Mouse (Mus musculus) retina, embryonic 14.5 days (tissue): Measurements from ENCODE around the gene Zfp821.

ENCODE experiments used
- DNase-seq: peaks from one replicate; pipeline ENCODE4 v3.0.0-alpha.2; 2015; ENCODE audit warnings: low spot score

Zfp821 gene

DNA sequence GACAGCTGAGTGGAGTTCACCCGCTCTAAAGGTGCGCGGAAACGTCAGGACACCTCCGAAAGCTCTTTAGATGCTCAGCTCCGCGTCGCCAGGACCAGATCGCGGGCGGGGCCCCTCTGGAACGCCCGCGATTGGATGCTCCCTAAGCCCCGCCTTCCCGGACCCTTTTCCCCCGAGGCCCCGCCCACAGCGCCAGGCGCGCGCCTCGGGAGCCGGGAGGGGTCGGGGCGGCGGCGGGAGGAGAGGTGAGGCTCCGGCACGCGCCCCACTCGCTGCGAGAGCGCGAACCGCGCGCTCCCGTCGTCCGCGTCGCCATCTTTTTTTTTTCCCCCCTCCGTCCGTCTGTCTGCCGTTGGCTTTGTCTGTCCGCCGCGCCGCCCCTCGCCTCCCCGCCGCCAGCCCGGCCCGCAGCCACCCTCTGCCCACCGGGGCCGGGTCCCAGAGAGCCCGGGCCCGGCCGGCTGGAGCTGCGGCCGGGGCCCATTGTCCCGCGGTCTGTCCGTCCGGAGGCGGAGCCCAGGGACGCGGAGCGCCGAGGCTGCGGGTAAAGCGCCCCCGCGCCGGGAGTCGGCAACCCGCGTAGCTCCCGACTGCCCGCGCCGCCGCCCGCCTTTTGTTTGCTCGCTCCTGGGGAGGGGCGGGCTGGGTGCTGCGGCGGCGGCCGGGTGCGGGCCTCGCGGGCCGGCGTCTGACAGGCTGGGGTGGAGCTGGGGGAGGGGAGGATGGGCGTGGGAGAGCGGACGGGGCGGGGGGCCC is at the start of gene Zfp821:
TSS of gene Zfp821 (plus strand) at position 227 of the 756 bp plus-strand sequence.
- DNase-seq = peak; percentile 96

DNA sequence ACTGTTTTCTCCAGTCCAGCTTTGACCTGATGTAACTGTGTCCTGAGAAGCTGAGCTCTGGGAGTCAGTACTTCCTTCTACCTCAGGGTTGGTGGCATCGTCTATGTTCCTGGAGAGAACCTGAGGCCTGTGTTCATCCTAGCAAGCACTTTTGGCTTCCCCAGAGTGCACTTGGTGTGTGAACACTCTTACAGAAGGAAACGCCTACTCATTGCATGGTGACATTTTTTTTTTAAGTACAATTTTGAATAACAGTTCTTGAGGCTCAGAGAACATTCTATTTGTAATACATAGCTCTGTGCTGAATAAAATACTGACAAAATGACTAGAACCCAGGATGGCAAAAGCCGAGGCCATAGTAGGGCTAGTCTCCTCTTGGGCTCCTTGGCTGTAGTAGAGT is 48.5 kb upstream of the Zfp821 start:
- DNase-seq = no peak

DNA sequence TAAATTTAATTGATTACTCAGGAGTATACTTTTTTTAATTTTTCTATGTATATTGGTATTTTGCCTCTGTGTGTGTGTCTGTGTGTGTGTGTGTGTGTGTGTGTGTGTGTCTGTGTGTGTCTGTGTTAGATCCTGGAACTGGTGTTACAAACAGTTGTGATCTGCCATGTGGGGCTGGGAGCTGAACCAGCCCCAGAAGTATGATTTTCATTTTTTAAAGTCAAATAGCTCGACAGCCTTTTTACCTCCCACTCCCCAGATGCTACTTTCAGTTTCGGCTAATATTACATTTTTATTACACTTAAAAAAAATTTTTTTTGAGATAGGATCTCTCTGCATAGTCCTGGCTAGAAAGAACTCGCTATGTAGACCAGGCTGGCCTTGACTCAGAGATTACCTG is 43.0 kb upstream of the Zfp821 start:
- DNase-seq = no peak

DNA sequence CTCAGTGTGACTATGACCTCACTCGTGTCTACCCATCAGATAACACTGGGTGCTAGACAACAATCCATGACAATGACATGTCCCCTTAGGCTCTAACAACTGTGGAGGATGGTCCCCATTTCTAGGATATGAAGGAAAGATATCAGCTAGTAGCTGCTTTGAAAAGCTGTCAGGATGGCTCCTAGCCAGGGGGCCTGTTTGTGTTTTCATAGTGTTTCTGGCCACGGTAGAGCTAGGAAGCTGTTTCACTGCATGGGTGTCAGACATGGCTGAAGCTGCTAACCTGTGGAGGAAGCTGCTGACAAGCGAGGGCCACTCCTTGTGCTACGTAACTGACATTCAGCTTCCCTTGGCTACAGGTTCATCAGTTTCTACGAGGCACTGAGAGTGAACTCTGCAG is 38.7 kb upstream of the Zfp821 start:
- DNase-seq = no peak

DNA sequence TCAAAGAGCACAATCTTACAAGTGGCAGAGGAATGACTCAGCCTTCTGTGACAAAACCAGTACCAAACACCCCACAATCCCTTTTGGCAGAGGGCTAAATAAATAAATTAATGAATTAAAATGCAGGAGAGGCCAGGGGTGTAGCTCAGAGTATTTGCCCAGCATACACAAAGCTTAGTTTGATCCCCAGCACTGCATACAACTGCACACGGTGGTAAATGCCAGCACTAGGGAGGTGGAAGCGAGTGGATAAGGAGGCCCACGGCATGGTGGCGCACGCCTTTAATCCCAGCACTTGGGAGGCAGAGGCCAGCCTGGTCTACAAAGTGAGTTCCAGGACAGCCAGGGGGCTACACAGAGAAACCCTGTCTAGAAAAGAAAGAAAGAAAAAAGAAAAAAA is 32.7 kb upstream of the Zfp821 start:
- DNase-seq = no peak

DNA sequence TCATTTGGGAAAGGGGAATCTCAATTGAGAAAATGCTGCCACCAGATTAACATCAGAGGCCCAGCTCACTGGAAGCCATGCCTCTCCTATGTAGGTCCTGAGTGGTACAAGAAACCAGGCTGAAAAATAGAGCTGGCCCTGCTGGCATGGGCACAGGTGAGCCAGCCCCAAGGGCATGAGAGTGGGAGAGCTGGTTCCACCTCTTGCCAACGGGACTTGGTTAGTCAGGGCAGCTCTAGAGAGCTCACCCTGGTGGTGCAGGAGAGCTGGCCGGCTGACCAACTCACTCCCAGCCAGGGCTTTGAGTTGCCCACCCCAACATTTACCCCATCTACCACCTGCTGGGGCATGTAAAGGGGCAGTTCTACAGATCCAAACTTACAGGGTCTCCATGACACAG is 31.8 kb upstream of the Zfp821 start:
- no peak for DNase-seq

DNA sequence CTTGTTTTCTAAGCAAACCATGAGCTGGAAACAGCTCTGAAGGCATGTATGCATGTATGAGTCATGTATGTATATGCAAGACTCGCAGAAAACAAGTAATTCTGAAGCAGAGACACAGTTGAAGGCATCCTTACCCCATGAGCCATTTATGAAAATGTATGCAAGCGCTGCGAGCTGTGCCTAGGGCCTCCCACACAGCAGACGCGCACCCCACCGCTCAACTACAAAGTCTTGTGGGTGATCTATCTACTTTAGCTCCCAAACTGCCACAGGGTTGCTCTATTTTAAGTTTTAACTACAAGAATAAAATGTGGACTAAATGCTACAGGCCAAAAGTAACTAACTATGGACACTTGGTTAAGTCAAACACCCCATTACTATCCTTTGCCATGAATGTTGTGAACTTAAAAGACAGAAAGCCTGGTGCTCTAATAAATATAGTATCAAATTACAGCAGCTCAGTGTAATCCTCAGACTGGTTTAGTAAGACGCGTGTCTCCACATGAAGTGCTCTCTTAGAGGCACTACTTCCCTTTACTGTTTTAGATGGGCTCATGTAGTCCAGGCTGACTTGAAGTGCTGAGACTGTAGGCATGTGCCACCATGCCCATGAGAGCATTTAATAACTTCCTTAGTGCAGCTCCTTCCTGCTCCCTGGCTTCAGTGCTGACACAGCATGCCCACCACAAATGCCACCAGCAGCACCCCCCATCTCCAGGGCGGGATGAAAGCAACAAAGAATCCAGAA is 29.3 kb upstream of the Zfp821 start:
- DNase-seq = no peak

DNA sequence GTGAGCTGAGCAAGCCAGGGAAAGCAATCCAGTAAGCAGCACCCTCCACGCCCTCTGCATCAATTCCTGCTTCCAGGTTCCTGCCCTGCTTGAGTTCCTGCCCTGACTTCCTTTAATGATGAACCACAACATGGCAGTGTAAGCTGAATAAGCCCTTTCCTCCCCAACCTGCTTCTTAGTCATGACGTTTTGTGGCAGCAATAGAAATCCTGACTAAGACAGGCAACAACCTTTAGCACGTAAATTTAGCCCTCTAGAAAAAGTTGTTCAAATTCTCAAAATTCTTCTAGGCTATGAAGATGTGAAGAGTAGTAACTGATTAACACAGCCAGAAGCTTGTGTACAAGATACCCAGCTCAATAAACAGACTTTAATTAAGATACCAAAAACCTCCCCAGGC is 23.8 kb upstream of the Zfp821 start:
- DNase-seq = no peak

DNA sequence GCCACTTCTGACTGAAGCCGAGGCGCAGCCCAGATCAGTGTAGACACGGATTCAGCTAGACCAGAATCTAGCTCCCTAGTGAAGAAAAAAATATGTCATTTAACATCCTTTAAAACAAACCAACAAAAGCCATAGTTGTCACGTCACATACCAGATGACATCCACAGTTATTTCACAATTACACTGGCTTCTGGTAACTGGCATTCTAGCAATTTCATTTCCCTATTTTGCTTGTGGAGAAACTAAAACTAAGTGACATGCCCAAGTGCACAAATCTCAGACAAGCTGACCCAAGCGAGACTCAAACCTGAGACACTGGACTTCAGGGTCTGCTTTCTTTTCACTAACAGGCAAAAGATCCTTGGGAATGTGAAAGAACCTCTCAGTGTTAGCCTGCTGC is 23.2 kb upstream of the Zfp821 start:
- DNase-seq = no peak

DNA sequence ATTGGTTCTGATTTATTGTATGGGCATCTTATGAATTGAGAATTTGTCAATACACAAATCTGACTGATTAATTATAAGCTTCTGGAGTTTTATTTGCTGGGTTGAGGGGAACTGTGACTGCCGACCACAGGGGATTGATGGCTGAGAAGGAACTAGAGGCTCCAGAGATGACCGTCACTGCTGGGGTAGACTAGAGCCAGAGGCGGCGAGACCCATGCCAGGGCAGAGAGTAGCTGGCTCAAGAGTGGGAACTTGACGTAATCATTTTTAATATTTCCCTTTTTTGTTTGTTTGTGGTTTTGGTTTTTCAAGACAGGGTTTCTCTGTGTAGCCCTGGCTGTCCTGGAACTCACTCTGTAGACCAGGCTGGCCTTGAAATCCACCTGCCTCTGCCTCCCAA is 18.1 kb upstream of the Zfp821 start:
- no peak for DNase-seq

DNA sequence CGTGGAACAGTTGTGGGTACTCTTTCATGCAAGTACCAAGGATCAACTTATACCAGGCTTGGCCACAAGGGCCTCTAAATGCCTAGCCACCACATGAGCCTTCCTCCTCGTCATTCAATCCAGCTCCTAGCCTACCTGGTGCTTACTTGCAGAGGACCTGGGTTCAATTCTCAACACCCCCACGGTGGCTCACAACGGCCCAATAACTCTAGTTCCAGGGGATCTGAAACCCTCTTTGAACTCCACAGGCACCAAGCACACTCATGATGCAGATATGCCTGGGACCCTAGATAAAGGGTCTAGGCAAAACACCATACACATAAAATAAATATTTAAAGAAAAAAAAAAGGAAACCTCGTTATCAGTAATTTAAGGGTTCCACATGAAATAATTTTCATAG is 13.6 kb upstream of the Zfp821 start:
- DNase-seq = peak; percentile 50

DNA sequence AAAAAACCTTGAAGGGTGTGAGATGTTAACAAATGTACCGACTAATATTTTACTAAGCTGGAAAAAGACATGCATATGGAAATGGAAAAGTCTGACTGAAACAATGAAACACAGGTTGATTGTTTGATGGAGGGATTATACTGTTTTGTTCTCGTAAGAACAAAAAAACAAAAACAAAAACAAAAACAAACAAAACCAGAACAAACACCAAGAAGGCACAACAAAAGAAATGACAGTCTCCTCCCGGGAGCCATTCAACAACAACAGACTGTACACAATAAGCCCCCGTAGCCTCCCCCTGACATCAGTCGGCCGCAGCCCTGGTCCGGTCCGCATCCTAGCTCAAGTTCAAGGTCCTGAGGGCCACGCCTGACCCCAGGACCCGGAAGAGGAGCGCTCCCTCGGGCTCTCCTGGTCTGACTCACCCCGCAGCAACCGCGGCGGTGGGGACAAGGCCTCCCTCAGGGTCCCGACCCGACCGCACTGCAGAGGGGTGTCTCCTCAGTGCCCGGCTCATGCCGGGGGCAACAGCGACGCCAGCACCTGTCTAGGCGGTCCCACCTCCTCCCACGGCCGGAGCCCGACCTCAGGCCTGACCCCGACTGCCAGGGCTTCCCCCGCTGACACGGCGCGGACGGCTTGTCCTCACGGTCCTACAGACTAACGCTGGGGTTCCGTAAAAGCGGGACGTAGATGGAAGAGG is 12.8 kb upstream of the Zfp821 start:
- no peak for DNase-seq

DNA sequence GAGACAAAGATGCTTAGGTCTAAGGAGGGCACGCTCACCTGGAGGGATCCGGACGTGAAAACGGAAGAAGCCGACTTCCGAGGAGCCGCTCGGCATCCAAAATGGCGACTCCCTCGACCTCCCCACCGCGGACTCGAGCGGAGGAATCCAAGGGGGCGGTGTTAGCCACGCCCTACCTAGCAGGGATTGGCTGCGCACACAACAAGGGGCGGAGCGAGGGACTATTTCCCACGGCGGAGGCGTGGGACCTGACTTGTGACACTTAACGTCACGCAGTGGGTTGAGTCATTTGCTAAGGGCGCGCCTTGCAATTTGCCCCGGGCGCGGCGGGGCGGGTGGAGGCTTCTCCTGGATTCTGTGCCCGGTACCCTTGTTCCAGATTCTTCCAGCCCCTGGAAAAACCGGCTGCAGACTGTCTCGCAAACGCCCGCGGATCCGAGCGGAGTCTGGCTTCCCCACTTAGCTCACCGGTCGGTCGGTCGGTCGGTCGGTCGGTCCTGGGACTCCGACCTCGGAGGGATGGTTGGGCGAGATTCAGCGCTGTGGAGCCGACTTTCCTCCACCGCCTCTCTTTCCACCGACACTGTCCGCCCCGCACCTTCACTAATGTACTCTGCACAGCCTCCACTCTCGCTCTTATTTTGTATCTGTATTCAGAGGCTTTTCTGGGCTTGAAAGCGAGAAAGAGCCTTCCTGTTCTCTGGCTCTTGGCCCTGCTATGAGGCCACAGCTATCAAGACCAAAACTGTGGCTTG is 12.0 kb upstream of the Zfp821 start, which contains the start of gene Ist1:
TSS of gene Ist1 (minus strand) at position 115 of the 755 bp plus-strand sequence.
- peak; percentile 99 for DNase-seq

DNA sequence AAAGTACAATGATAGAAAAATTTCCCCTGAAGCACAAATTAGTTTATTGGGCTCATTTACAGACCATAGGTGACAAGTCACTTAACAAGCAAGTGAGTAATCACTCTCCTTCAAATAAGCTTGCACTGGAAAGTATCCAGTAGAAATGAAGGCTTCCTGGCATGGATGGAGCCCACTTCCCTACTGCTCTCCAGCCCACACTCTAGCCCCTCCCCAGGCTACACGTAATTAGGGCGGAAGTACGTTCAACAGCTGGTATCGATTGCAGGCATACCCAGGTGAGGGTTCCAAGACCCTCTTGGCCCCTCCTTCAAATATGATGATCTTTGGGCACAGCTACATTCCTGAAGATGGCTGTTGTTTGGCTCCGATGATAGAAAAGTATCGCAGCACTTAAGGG is 11.2 kb upstream of the Zfp821 start:
- DNase-seq = no peak

DNA sequence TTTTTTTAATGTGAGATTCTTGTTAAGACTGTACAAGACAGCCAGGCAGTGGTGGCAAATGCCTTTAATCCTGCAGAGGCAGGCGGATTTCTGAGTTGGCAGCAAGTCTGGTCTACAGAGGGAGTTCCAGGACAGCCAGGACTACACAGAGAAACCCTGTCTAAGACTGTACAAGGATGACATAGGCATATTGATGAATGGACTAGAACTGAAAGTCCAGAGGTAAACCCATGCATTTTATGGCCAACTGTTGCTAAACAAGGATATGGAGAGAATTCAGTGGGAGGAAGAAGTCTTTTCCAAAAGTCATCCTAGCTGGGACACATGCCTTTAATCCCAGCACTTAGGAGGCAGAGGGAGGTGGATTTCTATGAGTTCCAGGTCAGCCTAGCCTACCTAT is 7.6 kb upstream of the Zfp821 start:
- no peak for DNase-seq

DNA sequence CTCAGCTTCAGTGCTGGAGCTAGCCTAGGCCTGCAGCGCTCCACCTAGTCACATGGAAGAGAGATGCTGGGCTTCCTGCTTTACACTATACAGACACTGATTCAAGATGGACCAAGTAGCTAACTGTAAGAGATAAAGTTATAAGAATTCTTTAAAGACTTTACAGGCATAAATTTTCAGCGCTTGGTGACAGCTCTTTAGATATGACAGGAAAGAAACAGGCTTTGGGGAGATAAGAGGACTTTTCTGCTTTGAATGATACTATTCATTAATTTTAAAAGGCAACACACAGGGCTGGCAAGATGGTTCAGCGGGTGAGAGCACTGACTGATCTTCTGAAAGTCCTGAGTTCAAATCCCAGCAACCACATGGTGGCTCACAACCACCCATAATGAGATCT is 6.9 kb upstream of the Zfp821 start:
- DNase-seq = no peak

DNA sequence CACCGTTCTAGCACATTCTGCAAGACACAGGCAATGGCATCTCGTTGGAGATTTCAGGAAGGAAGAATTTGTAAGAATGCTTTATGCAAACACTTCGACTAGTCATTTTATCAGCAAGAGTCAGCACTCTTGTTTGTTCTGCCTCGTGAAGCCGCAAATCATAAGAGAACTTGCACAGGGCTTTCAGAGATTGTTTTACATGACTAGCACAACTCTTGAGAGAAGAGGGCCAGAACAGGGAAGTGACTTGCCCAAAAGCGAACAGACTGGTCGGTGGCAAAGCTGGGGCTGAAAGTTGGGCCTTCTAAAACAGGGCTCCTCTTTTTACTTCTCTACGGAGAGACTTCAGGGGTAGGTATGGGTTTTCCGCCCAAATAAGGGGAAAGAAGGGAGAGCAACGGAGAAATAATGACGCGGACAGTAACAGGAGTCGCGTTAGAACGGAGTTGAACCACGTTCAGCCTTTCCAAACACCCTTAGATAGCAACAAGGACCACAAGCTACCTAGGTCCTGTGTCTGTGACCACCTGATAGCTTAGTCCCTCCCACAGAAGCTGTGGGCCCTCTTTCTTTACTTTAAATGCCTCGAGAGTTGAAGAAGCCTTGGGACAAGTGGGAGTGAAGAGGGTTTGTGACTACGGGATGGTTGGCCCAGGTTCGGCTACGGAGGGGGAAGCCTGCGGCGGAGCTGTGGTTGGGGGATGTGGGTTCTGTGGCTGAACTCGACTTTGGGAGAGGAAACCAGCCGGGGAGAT is 604 bp upstream of the Zfp821 start:
- DNase-seq = no peak

DNA sequence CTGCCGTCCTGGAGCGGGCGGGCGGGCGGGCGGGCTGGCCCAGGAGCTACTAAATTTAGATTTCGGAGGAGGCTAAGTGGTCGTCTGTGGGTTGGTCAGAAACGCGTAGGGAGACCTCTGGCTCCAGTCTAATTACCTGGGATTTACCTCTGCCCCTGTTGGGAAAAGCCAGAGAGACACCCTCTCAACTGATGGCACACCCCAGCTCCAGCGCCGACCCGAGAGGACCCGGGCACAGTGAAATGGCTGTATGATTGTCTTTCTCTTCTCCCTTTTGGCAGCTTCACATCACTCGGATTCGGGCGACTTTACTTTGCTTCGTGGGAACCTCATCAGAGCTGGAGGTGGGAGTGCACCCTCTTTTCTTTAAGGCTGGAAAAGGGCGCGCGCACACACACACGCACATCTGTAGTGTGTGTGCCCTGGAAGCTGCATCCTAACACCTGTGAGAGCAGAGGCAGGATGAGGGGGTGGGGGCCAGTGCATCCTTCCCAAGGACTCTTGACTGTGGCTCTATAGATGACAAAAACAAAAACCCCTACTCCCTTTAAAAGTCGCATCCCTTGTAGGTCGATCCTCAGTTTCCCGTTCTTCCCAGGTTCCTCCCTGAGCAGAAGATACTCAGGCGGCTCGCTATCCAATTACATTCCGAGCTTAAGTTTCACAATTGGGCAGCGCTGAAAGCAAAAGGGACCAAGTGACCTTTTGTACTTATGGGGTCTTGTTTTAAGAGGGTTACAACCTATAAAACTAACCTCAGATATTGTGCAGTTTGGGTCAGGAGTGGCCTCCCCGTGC is 929 bp downstream of the Zfp821 start:
- DNase-seq = peak; percentile 51

DNA sequence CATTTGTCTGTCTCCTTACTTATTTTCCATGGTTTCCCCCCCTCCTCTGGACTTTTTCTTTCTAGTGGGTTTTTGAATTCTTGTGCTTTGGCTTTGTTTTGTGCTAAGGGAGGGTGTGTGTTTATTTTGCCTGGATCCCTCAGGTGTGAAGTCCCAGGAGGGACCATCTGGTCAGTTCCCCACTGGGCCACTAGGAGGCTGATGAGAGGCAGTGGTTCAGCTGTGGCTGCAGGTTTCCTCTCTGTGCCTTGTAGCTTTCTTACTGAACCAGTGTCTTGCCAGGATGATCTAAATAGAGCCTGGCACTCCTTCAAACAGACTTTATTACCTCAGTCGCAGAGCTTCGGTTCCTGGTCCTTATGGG is 1.5 kb downstream of the Zfp821 start:
- peak; percentile 88 for DNase-seq

DNA sequence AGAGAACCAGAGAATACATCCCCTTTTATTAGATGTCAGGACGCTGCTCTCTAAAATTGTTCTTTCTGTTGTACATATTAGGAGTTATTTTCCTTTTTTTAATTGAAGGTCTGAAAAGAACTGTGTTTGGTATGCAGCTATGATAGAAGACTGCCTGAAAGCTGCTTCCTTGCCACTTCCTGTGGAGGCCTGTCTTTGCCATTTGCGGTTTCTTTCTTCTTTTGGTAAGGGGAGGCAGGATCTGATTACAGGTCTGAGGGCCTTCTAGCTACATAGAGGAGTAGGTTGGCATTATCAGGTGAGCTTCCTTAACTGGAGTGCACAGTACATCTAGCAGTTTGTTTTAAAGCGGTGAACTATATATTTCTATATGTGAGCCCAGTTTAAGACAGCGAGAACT is 2.6 kb downstream of the Zfp821 start:
- no peak for DNase-seq

DNA sequence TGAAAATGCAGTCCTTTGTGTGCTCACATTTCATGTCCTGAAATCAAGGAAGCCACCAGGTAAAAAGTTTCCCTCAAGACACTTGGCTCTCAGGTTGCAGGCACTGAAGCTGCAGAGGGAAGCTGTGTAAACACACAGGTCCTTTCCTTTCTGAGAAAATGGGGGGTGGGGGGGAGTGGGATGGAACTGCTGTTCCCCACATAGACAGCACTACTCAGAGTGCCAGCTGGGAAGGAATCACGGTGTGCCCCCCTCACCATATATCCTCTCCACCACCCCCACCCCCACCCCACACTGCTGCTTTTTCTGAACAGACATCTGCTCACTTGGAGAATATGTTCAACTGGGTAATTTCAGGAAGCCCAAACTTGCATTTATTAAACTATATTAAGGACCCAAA is 7.2 kb downstream of the Zfp821 start:
- no peak for DNase-seq
